Mouse (Mus musculus) heart, postnatal 0 days (tissue): ENCODE results near the gene Gipc3.

Experiments
- CTCF ChIP-seq: IDR thresholded peaks from 2 replicates; pipeline ENCODE4 v1.5.1; 2016; ENCODE audit warnings: antibody characterized with exemption, control low read depth, low read depth
- EP300 ChIP-seq: IDR thresholded peaks from 2 replicates; pipeline ENCODE4 v1.6.1; 2016; ENCODE audit warnings: antibody characterized with exemption, low read depth

DNA sequence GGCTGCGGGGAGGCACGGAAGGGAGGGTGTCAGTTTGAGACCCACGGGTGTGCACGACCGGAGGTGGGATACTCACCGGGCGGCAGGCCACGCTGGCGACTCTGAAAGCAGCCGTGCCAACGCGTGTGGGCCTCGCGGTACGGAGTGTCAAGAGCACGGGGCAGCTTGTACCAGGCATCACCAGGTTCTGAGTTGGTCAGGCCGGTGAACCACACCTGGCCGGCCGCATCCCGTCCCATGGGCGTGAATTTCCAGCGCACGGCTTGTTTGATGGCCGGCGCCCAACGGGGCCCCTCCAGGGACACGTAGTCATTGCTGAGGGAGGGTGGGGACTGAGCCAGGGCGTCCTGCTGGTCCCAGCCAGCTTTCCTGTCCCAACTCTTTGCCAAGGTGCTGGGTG lies 21.6 kb upstream of the Gipc3 start:
- no peak for TF ChIP-seq CTCF
- no peak for TF ChIP-seq EP300
